In the genomic region with DNA sequence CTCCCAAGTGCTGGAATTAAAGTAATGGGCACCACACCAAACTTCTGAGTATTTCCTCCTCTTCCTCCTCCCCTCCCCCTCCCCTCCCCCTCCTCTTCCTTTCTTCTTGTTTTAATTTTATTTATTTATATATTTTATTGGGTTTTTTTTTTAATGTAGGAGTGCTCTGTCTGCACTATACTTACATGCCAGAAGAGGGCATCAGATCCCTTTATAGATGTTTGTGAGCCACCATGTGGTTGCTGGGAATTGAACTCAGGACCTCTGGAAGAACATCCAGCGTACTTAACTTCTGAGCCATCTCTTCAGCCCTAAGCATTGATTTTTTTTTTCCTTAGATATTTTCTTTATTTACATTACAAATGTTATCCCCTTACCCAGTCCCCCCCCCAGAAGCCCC, we compare ENCODE assay signal across 28 mouse cellular contexts. TPM values are rescaled to one million over a fixed set of nuclear protein-coding genes. Genes with fewer than 3 reads are reported as not detected.
DNase-seq lines count a peak whose midpoint lies in the region; ATAC-seq and TF ChIP-seq lines count a peak whose summit lies in the region.
"Had no signal": no experiment of that assay in that cellular context is flagged by ENCODE, and none has a peak within 500 bp of the region (broad histone marks: within the 10 kb centered on the region; RNA-seq: fewer than 3 reads in every experiment).

No protein-coding gene starts in this region.

- H3K4me3 ChIP-seq in heart, adult 2 months: no peak overlapping the region
- H3K4me3 ChIP-seq in liver, postnatal 0 days (ENCODE audit: low read depth, low read length): no peak overlapping the region
- no peak overlapping the region for H3K4me3 ChIP-seq in MEL (ENCODE audit: control insufficient read depth in 1 of 2, insufficient read depth in 1 of 2, low read depth in 2 of 2, low read length in 2 of 2)
- H3K4me3 ChIP-seq: forebrain, embryonic 13.5 days; heart, embryonic 10.5 days; heart, embryonic 15.5 days; hindbrain, embryonic 12.5 days; intestine, embryonic 15.5 days; limb, embryonic 10.5 days; limb, embryonic 15.5 days had no signal

- no peak overlapping the region for H3K27ac ChIP-seq in heart, adult 2 months
- H3K27ac ChIP-seq in liver, postnatal 0 days (ENCODE audit: low read depth): no peak overlapping the region
- H3K27ac ChIP-seq in MEL (ENCODE audit: control insufficient read depth, low read depth, low read length): no peak overlapping the region
- H3K27ac ChIP-seq: forebrain, embryonic 13.5 days; heart, embryonic 10.5 days; heart, embryonic 15.5 days; hindbrain, embryonic 12.5 days; hindbrain, postnatal 0 days; intestine, embryonic 15.5 days; limb, embryonic 10.5 days; limb, embryonic 15.5 days; liver, embryonic 14.5 days had no signal

- no peaks in the 10 kb centered on the region for H3K27me3 ChIP-seq in heart, adult 2 months (ENCODE audit: control insufficient read depth, insufficient read depth, low read length)
- no peaks in the 10 kb centered on the region for H3K27me3 ChIP-seq in liver, postnatal 0 days (ENCODE audit: insufficient read depth, low read length)
- no peaks in the 10 kb centered on the region; a peak in 1 of 4 replicates for H3K27me3 ChIP-seq in MEL (ENCODE audit: control insufficient read depth in 1 of 2, insufficient read depth in 2 of 2, low read length in 2 of 2)
- H3K27me3 ChIP-seq: forebrain, embryonic 13.5 days; heart, embryonic 15.5 days; hindbrain, embryonic 12.5 days; intestine, embryonic 15.5 days; limb, embryonic 15.5 days had no signal

- TF ChIP-seq CTCF in heart, adult 2 months (IDR thresholded peaks at IDR 0.05): peak; percentile 52
- TF ChIP-seq CTCF in liver, postnatal 0 days (IDR thresholded peaks at IDR 0.05; ENCODE audit: low read depth): peak; percentile 15; the same call in 1 of the 2 replicates
- peak in 2 of 3 experiments; percentile 8 to 35; a peak in 2 of 6 replicates for TF ChIP-seq CTCF in MEL (IDR thresholded peaks at IDR 0.05 in 2 of 3, conservative IDR thresholded peaks at IDR 0.05 in 1 of 3; ENCODE audit: control insufficient read depth in 1 of 3, insufficient read depth in 1 of 3, low read depth in 2 of 3, low read length in 3 of 3, poor library complexity in 1 of 3, severe bottlenecking in 1 of 3)

- no peak for TF ChIP-seq EP300 in heart, adult 2 months (IDR thresholded peaks at IDR 0.05; ENCODE audit: insufficient read depth, low read depth, low read length)
- no peak for TF ChIP-seq EP300 in liver, postnatal 0 days (IDR thresholded peaks at IDR 0.05; ENCODE audit: low read depth)
- TF ChIP-seq EP300 in MEL (IDR thresholded peaks at IDR 0.05; ENCODE audit: low read depth in 1 of 2, low read length in 2 of 2): no peak

- H3K4me2 ChIP-seq in liver, postnatal 0 days (ENCODE audit: low read depth, low read length): no peak overlapping the region
- H3K4me2 ChIP-seq: forebrain, embryonic 13.5 days; heart, embryonic 15.5 days; hindbrain, embryonic 12.5 days; intestine, embryonic 15.5 days; limb, embryonic 15.5 days; lung, embryonic 14.5 days had no signal

- WGBS in heart, adult 2 months: 93% methylated on average over 1 of the region's 1 CpGs
- 93% methylated on average over 1 of the region's 1 CpGs for WGBS in liver, postnatal 0 days (ENCODE audit: insufficient replicate concordance)

- H3K79me2 ChIP-seq in heart, adult 2 months (replicated peaks; ENCODE audit: control insufficient read depth, insufficient read depth, low read length): no peaks in the 10 kb centered on the region
- H3K79me2 ChIP-seq in MEL (ENCODE audit: control insufficient read depth, insufficient read depth, low read length, poor library complexity): no peaks in the 10 kb centered on the region

- no peak for TF ChIP-seq POLR2A in heart, adult 2 months (IDR thresholded peaks at IDR 0.05; ENCODE audit: insufficient read depth, low read depth, low read length)
- no peak for TF ChIP-seq POLR2A in MEL (IDR thresholded peaks at IDR 0.05; ENCODE audit: control insufficient read depth in 1 of 2, insufficient read depth in 1 of 2, low read depth in 1 of 2, low read length in 2 of 2, poor library complexity in 1 of 2)

- TF ChIP-seq RAD21 in MEL (IDR thresholded peaks at IDR 0.05; ENCODE audit: low read depth, low read length): peak; percentile 50

- H3K4me1 ChIP-seq in heart, adult 2 months (ENCODE audit: control insufficient read depth, insufficient read depth, low read length): no peaks in the 10 kb centered on the region
- H3K4me1 ChIP-seq in liver, postnatal 0 days (ENCODE audit: insufficient read depth): no peaks in the 10 kb centered on the region
- H3K4me1 ChIP-seq in MEL (ENCODE audit: control insufficient read depth in 1 of 2, insufficient read depth in 2 of 2, low read length in 2 of 2): no peaks in the 10 kb centered on the region
- H3K4me1 ChIP-seq: heart, embryonic 10.5 days; heart, embryonic 15.5 days; intestine, embryonic 15.5 days; limb, embryonic 10.5 days; limb, embryonic 15.5 days had no signal

- no peaks in the 10 kb centered on the region for H3K9me3 ChIP-seq in liver, postnatal 0 days (ENCODE audit: low read length)
- no peaks in the 10 kb centered on the region; the same call in 1 of the 2 replicates for H3K9me3 ChIP-seq in MEL (replicated peaks; ENCODE audit: insufficient read depth, low read length)
- H3K9me3 ChIP-seq: forebrain, embryonic 13.5 days; heart, embryonic 10.5 days; heart, embryonic 15.5 days; hindbrain, embryonic 12.5 days; intestine, embryonic 15.5 days; limb, embryonic 10.5 days; limb, embryonic 15.5 days had no signal

- intact Hi-C loops in heart, adult 2 months (cut with DNase I): no loop called here
- intact Hi-C loops in heart, postnatal 14 days (cut with DNase I): no loop called here

- no peak for DNase-seq in heart, adult 2 months
- no peak for DNase-seq in heart, postnatal 14 days
- DNase-seq in liver, postnatal 0 days: no peak
- DNase-seq in liver (no peak), MEL (ENCODE audit: low read depth, low spot score) (peak; percentile 25)
- DNase-seq: adrenal gland, adult 8-10 months; cerebellum, adult 8-10 months; cerebellum, postnatal 36 days; gastrocnemius, postnatal 36 days; heart, postnatal 36 days; kidney, adult 9 months; kidney, postnatal 25 days; lung, embryonic 14.5 days; lung, postnatal 14 days; right cerebral cortex, postnatal 25 days; thymus, postnatal 14 days had no signal

- H3K36me3 ChIP-seq in heart, adult 2 months (ENCODE audit: control insufficient read depth, insufficient read depth, low read length): no peaks in the 10 kb centered on the region
- no peaks in the 10 kb centered on the region for H3K36me3 ChIP-seq in liver, postnatal 0 days (replicated peaks; ENCODE audit: insufficient read depth, low read length)
- H3K36me3 ChIP-seq in MEL (ENCODE audit: control insufficient read depth in 1 of 2, insufficient read depth in 2 of 2, low read length in 2 of 2): no peaks in the 10 kb centered on the region
- H3K36me3 ChIP-seq: heart, embryonic 10.5 days; heart, embryonic 15.5 days; hindbrain, embryonic 12.5 days; intestine, embryonic 15.5 days; limb, embryonic 10.5 days; limb, embryonic 15.5 days had no signal

- no peak overlapping the region for H3K9ac ChIP-seq in heart, adult 2 months (ENCODE audit: low read depth, low read length)
- H3K9ac ChIP-seq in liver, postnatal 0 days (replicated peaks): no peak overlapping the region
- H3K9ac ChIP-seq in MEL (ENCODE audit: control insufficient read depth, low read depth, low read length, poor library complexity, severe bottlenecking): no peak overlapping the region
- H3K9ac ChIP-seq: forebrain, embryonic 13.5 days; heart, embryonic 15.5 days; hindbrain, embryonic 12.5 days; intestine, embryonic 15.5 days; limb, embryonic 15.5 days; liver, embryonic 14.5 days; lung, embryonic 14.5 days had no signal

- ATAC-seq in liver, postnatal 0 days: no peak
- ATAC-seq in cerebellum, adult (ENCODE audit: insufficient number of reproducible peaks, low FRiP score, low TSS enrichment): no peak
- no peak for ATAC-seq in granulocyte monocyte progenitor cell, adult 5-6 weeks (replicated peaks; ENCODE audit: poor library complexity, severe bottlenecking)
- ATAC-seq: forebrain, embryonic 13.5 days; hindbrain, postnatal 0 days; intestine, embryonic 15.5 days; midbrain, embryonic 16.5 days had no signal

TF ChIP-seq in MEL, 35 proteins besides CTCF, POLR2A, EP300 and RAD21:
- TF ChIP-seq ZC3H11A (IDR thresholded peaks at IDR 0.05; ENCODE audit: low read depth, low read length) (peak; percentile 20), E2F4 (IDR thresholded peaks at IDR 0.05; ENCODE audit: borderline replicate concordance, low read depth, low read length) (no peak), SMC3 (IDR thresholded peaks at IDR 0.05; ENCODE audit: low read depth, low read length) (peak; percentile 53)

RNA-seq across cellular contexts. Expression of gene Atad1, which starts 19.3 kb away (rescaled TPM):
- total RNA-seq in heart, adult 2 months (2021): 100 to 1,000 TPM in 1 of 2 experiments, 10 to 100 TPM in 1; 82.1 to 104 TPM
- 25.2 and 52.9 TPM in 2 replicates for polyA plus RNA-seq in heart, adult 2 months (2012; rRNA removed)
- 10 to 100 TPM; 68.7 to 72.1 TPM for total RNA-seq in heart, postnatal 14 days (2021)
- 25.9 and 26.0 TPM in 2 replicates for polyA plus RNA-seq in liver, postnatal 0 days (2015; fragmentation: Nextera tagmentation; extraction: Ambion mirVana)
- total RNA-seq in MEL (2012; rRNA removed): 45.6 and 48.4 TPM in 2 replicates
- 10 to 100 TPM in 1 of 2 experiments, not detected in 1; 35.8 TPM for polyA plus RNA-seq in MEL (2012; ENCODE audit: insufficient read depth in 1 of 2, insufficient read length in 2 of 2, low read depth in 1 of 2, low replicate concordance in 2 of 2, missing spikeins in 1 of 2)
- 59.5 and 62.9 TPM in 2 replicates for total RNA-seq in granulocyte monocyte progenitor cell, adult 5-6 weeks (2014; fragmentation: Nextera tagmentation)
- total RNA-seq in granulocyte monocyte progenitor cell, adult 5-6 weeks (2017): 77.7 and 82.9 TPM in 2 replicates

RNA-seq across cellular contexts. Expression of gene Pten, which starts 37.0 kb away (rescaled TPM):
- 10 to 100 TPM; 59.7 to 67.9 TPM for total RNA-seq in heart, adult 2 months (2021)
- polyA plus RNA-seq in heart, adult 2 months (2012; rRNA removed): 9.6 and 17.5 TPM in 2 replicates
- total RNA-seq in heart, postnatal 14 days (2021): 10 to 100 TPM; 65.4 to 66.3 TPM
- polyA plus RNA-seq in liver, postnatal 0 days (2015; fragmentation: Nextera tagmentation; extraction: Ambion mirVana): 5.1 and 5.9 TPM in 2 replicates
- 35.3 and 35.8 TPM in 2 replicates for total RNA-seq in MEL (2012; rRNA removed)
- polyA plus RNA-seq in MEL (2012; ENCODE audit: insufficient read depth in 1 of 2, insufficient read length in 2 of 2, low read depth in 1 of 2, low replicate concordance in 2 of 2, missing spikeins in 1 of 2): 100 to 1,000 TPM in 1 of 2 experiments, 10 to 100 TPM in 1; 22.7 to 104 TPM
- total RNA-seq in granulocyte monocyte progenitor cell, adult 5-6 weeks (2014; fragmentation: Nextera tagmentation): 67.3 and 74.5 TPM in 2 replicates
- total RNA-seq in granulocyte monocyte progenitor cell, adult 5-6 weeks (2017): 98.5 and 103 TPM in 2 replicates
